Mouse (Mus musculus) layer of hippocampus, adult 2 months (tissue): ENCODE measurements at regions not wholly inside any gene's neighbourhood (a gene's known extent, or its start where the extent isn't known, plus 50 kb on each side); places are given as distances from the start of the nearest gene placed in this dataset.

Experiments used
- DNase-seq, 2 experiments: peaks; one replicate each; pipeline ENCODE4 v3.0.0; 2022; ENCODE audit warnings: low spot score in 2 of 2
- H3K27ac ChIP-seq: fragments of 200-600 bp; 2 replicates; pipeline ENCODE4 v1.8.1; 2022
- H3K4me3 ChIP-seq: fragments of 200-600 bp; 2 replicates; pipeline ENCODE4 v1.8.1; 2022; ENCODE audit warnings: mild to moderate bottlenecking
- CTCF ChIP-seq: fragments of 200-600 bp; conservative IDR thresholded peaks from 2 replicates; pipeline ENCODE4 v1.8.1; 2022; ENCODE audit warnings: antibody characterized with exemption, mild to moderate bottlenecking, moderate library complexity

DNA sequence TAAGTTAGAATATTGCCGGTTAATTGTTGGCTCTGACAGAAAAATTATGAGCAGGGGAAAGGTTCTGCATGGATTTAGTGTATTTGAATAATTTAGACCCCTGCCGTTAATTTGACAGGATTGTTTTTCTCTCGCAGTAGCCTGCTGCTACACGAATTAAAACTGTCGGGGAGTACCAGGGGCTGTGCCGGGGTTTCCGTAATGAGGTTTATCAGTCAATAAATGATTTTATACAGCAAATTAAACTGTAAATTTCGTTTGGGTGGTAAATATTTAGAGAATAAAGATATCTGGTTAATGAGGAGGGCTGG lies 339.8 kb upstream of the Dynlrb2 start:
- no peak for TF ChIP-seq CTCF
- Histone ChIP-seq H3K27ac (no peak overlapping the region), H3K4me3 (no peak overlapping the region)
- DNase-seq = no peak

DNA sequence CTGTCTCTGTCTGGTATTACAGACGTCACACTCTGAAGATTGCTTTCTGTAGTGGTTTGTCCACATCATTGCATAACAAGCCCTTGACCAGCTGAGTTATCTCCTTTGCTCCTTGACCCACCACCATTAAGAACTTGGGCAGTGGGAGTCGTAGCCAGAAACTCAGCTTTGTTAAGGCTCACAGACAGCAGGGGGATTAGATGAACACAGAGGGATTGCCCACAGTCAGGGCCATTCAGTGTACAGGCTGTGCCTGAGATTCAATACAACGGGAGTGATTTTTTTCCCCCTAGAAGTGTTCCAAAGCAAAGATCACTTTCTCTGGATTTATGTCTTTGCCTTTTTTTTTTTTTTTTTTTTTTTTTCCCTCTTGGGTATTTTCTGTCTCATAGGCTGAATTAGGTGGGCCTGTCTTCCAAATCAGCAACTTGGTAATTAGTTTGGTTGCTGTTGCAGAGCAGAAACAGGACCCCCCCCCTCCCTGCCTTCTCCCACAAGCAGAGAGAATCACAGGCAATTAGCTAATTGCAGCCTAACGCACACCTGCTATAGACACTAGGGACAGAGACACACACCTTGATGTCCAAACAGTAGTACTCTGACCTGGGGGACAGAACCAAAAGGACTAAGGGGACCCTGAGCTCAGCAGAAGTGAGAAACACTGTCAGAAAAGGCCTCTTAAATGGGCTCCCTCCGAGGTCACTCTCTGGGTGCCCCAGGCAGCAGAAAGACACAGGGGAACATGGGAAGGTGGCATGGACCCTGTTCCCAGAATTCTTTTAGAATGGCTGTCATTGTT lies 340.4 kb upstream of the Dynlrb2 start:
- TF ChIP-seq CTCF = no peak
- no peak overlapping the region for H3K4me3 ChIP-seq
- no peak overlapping the region for H3K27ac ChIP-seq
- DNase-seq = no peak

DNA sequence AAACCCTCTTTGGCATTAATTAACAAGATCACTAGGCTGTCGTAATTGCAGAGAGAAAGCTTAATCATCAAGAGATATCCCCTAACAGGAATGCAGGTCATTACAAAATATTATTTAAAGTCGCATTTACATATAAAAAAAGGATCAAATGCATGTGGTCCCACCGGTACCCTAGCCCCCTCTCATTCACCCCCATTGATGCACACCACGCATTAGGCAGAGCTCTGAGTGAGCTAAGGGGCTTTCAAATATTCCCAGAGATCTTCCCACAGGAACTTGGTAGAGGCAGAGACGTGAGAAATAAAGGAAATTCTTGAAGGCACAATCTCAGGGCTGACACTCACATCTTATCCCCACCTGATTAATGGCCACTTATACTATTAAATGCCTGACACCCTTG lies 343.8 kb upstream of the Dynlrb2 start:
- H3K27ac ChIP-seq = no peak overlapping the region
- TF ChIP-seq CTCF = no peak
- H3K4me3 ChIP-seq = no peak overlapping the region
- DNase-seq = no peak

DNA sequence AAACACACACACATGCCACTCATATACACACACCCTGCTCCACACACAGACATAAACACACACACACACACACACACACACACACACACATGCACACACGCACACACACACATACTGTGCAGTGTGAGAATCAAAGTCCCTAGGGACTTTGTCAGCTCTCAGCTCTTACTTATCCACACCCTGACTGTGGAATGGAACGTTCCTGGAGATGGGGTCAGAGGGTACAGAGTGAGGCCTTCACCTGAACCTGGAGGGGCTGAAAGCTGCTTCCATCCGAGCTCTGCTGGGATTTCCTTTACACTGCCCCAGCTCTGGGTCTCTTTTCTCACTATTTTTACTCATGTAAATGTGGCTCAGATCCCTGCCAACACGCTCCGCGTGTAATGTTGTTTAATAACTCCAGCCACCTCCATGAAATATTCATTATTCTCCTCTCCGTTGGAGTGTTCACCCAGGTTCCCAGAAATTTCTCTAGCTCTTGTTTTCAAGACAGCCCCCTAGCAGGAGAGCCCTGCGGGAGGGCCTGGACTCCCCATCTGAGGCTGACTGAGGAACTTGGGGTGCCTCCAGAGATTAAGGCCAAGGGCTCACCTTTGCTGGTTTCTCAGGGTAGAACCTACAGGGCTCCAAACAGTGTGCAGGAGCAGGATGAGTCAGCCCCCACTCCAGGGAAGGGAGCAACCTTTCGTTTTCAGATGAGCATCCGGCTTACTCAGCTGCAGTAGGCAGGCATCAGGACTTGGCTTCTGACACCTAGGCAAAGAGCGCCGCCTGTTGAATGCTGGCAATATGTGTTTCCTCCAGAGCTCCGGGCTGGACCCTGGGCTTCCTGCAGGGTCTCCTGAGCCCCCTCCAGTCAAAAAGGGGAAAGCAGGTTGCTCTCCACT lies 360.8 kb upstream of the Dynlrb2 start:
- H3K4me3 ChIP-seq = no peak overlapping the region
- TF ChIP-seq CTCF = peak; percentile 86
- DNase-seq = peak; percentile 53 to 57
- no peak overlapping the region for H3K27ac ChIP-seq

DNA sequence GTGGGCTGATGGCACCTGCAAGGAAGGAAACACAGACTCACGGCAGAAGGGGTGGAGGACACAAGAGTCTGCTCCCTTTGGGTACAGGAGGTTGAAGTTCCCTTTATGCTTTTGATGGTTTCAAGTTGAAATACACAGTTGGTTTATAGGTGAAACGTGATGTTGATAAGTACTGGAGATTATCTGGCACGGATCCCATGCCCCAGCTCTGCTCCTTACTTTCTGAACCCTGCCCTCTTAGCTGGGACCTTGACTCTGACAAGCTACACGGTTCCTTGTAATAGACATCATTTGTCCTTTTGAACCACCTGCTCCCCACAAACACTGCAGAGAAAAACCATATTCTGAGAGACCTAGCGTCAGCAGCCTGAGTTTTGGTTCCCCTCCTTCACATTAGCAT lies 363.4 kb upstream of the Dynlrb2 start:
- TF ChIP-seq CTCF = no peak
- no peak for DNase-seq

DNA sequence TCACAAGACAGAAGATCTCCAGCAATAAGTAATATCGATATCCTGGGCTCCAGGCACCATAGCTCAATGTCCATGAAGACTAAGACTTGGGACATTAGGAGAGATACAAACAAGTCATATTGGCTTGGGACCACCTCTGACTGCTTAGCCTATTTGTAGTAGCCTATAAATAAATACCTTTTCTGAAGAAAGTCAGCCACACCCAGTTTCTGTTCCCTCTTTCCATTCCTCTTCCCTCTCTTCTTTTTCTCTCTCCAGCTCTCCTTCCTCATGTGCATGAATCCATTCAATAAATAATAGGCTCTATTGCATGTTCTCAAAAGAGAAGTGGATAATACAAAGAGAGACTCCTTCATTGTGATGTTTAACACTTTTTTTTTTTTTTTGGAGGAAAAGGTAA lies 364.8 kb upstream of the Dynlrb2 start:
- H3K27ac ChIP-seq = no peak overlapping the region
- H3K4me3 ChIP-seq = no peak overlapping the region
- no peak for DNase-seq
- TF ChIP-seq CTCF = no peak

More for the DNA sequence above, 363.4 kb upstream of the Dynlrb2 start:
- Histone ChIP-seq H3K27ac (no peak overlapping the region), H3K4me3 (no peak overlapping the region)

DNA sequence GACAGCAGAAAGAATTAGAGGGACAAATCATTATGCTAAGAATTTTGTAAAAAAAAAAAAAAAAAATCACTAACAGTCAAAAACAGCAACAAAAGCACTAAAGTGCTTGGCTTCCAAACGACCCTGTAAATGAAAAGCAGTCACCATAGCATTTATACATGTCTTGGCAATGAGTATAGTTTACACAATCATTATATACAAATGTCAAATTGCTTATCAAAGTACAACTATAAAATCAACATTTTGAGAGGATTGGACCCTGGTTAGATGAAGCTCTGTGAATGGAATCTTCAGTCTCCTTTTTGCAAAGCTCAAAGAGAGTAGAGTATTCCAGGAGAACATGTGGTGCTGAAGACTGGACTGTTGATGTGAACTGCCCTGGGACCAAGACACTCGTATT lies 367.0 kb upstream of the Dynlrb2 start:
- Histone ChIP-seq H3K27ac (no peak overlapping the region), H3K4me3 (no peak overlapping the region)
- no peak for TF ChIP-seq CTCF

DNA sequence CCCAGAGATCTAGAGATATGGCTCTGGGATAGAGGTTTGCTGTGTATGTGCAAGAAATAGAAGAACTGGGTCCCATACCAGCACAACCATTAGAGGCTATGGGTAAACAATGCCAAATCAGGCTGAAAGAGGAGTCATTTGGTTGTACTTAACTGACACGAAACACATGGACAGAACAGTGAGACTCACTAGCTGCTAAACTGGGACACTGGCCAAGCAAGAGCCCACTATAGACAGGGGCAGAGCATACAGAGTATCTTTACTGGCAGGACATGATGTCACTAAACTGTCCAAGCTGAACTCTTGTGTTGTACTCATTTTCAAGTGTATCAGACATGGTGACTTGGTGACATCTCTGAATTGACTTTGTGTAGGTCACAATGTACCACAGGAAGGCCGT lies 371.3 kb upstream of the Dynlrb2 start:
- DNase-seq = no peak
- Histone ChIP-seq H3K4me3 (no peak overlapping the region), H3K27ac (no peak overlapping the region)
- TF ChIP-seq CTCF = no peak

More for the DNA sequence above, 367.0 kb upstream of the Dynlrb2 start:
- no peak for DNase-seq

DNA sequence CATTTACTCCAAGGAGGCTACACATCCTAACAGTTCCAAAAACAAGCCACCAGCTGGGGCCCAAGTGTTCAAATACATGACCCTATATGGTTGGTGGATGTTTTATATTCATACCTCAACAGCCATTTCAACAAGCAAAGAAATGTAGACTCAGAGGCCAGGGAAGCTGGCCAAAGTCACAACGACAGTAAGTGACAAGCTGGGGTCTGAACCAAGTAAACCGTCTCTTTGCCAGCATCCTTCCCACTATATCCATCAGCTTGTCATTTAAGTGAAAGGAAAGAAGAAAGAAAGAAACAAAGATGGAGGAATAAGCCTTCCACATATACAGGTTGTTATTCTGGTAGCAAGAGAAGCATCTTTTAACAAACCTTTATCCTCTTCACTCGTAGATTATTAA lies 371.7 kb upstream of the Dynlrb2 start:
- H3K27ac ChIP-seq = no peak overlapping the region
- H3K4me3 ChIP-seq = no peak overlapping the region
- DNase-seq = no peak
- no peak for TF ChIP-seq CTCF

DNA sequence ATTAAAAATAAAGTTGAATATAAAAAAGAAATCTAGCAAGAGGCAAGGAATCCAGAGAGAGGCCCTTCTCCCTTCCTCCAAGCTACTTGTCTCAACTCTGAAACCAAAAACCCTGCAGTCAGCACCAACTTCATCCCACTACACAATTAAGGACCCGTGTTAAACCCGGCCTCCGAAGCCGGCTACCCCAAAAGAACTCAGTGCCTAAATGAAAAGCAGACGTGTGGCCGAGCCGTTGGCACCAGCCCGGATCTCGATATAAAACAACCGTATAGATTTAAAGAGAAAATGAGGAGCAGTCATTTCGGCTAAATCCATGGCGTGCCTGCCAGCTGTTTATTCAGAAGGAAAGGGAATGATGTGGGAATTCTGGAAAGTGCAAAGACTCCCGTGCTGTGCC lies 384.7 kb upstream of the Dynlrb2 start:
- no peak for TF ChIP-seq CTCF
- no peak for DNase-seq
- Histone ChIP-seq H3K27ac (no peak overlapping the region), H3K4me3 (no peak overlapping the region)

DNA sequence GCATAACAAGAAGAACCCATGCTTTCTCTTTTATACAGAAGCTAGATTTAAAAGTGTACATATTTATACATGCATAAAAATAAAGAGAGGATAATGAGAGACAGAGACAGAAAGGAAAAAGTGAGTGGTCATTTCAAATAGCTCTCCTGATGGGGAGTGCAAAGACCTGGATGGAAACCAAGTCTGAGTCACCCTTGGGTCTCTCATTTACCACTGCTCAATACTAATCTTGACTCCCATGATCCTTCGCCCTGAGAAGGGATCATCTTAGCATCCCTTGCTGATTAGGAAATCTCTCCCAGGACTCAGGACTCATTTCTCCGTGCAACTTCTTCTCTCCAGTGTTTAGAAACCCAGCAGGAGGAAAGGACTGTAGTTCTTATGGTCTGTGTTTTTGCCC lies 386.9 kb upstream of the Dynlrb2 start:
- no peak for TF ChIP-seq CTCF
- Histone ChIP-seq H3K27ac (no peak overlapping the region), H3K4me3 (no peak overlapping the region)
- DNase-seq = no peak

DNA sequence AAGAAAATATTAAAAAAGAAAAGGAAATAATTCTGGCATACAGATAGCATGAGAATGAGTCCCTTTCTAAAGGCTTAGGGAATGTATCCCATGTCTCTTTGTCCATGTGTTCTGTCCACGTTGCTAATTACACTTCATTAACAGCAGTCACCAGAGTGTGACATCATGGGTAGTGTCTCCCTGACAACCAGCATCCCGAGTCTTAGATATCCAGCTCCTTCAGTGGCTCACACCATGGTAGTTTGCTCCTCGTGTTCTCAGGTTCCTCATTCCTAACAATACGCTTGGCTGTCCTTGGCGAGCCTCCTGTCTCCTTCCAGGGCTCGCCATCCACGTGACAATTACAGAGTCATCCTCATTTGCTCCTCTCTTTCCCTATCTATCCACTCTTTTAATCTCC lies 388.1 kb upstream of the Dynlrb2 start:
- Histone ChIP-seq H3K4me3 (no peak overlapping the region), H3K27ac (no peak overlapping the region)
- no peak for DNase-seq

DNA sequence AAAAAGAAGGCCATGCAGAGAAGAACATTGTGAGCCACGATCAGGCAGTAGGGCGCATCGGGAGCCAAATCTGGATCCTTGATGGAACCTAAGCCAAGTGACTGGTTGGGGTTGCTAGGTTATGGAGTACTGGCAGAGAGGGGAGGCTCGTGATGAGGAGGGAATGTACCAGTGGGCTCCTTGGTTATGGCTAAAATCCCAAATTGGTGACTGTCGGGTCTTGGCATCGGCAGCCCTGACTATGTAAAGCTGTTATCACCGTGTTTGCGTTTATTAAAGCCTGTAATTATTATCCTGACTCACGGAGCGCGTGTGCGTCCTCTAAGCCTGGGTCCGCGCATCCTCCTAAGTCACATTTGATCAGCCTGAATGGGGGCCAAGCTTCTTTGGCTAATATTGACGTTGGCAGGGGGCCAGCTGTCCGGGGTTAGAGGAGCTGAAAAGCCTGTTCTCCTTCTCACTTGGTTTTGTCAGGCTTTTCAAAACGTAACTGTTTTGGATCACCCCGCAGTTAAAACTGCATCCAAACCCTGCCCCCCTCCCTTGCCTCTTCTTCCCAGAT lies 388.9 kb upstream of the Dynlrb2 start:
- peak; percentile 37 to 62 for DNase-seq
- no peak for TF ChIP-seq CTCF
- Histone ChIP-seq H3K27ac (peak overlapping the region; percentile 43; the same call in 1 of the 2 replicates), H3K4me3 (peak overlapping the region; percentile 44)

More for the DNA sequence above, 388.1 kb upstream of the Dynlrb2 start:
- no peak for TF ChIP-seq CTCF
